Mouse (Mus musculus): ENCODE results near the gene Tom1l1.

DNA sequence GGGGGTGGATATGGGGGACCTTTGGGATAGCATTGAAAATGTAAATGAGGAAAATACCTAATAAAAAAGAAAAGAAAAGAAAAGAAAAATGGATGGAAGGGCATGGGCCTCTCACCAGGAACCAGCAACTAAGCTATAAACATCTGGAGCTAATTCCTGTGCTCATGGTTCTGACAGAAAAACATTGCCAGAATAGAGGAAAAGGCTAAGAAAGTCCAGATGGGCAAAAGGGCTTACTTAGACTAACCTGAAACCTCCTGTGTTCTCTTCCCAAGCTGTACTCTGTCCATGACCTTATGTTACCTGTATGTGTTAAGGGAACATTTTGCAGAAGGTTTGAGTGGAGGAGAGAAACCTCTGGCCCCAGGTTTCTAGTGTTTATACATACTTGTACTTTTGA is 76.0 kb downstream of the Tom1l1 start:
- no peak for TF ChIP-seq CTCF (IDR thresholded peaks at IDR 0.05; ENCODE audit: low read depth)
- TF ChIP-seq EP300 (IDR thresholded peaks at IDR 0.05; ENCODE audit: low read depth), result no peak
